Comparison of ENCODE assay signal across 10 mouse cellular contexts in genomic region chr2:58992431-58993191, GRCm38 (mm10).
DNase-seq lines count a peak whose midpoint lies in the region; ATAC-seq and TF ChIP-seq lines count a peak whose summit lies in the region.
"Had no signal": no experiment of that assay in that cellular context is flagged by ENCODE, and none has a peak within 500 bp of the region (broad histone marks: within the 10 kb centered on the region; RNA-seq: fewer than 3 reads in every experiment).

No protein-coding gene starts in this region.

- DNase-seq in cerebellum, postnatal 10 days: peak; percentile 25 to 40
- DNase-seq in cerebellum, adult 9-11 months: no peak
- DNase-seq in lung, embryonic 14.5 days: peak; percentile 70
- no peak for DNase-seq in lung, postnatal 14 days
- DNase-seq in ovary, postnatal 36 days (ENCODE audit: low spot score): peak; percentile 9
- no peak for DNase-seq in forebrain, postnatal 0 days
- no peak for DNase-seq in thymus, postnatal 4 days

- no peak overlapping the region for H3K9ac ChIP-seq in lung, embryonic 14.5 days
- no peak overlapping the region for H3K9ac ChIP-seq in kidney, embryonic 16.5 days (replicated peaks; ENCODE audit: low read length)
- no peak overlapping the region for H3K9ac ChIP-seq in forebrain, postnatal 0 days

- no peak for TF ChIP-seq CTCF in lung, embryonic 14.5 days (IDR thresholded peaks at IDR 0.05; ENCODE audit: low read depth)
- TF ChIP-seq CTCF in forebrain, postnatal 0 days (IDR thresholded peaks at IDR 0.05; ENCODE audit: low read depth): no peak

- H3K4me3 ChIP-seq in lung, embryonic 14.5 days (ENCODE audit: low read depth, low read length): no peak overlapping the region
- H3K4me3 ChIP-seq in kidney, embryonic 16.5 days (ENCODE audit: low read length): no peak overlapping the region
- H3K4me3 ChIP-seq in forebrain, postnatal 0 days (ENCODE audit: low read depth, low read length): no peak overlapping the region

- no peaks in the 10 kb centered on the region for H3K27me3 ChIP-seq in lung, embryonic 14.5 days (ENCODE audit: insufficient read depth, low read length)
- no peaks in the 10 kb centered on the region for H3K27me3 ChIP-seq in kidney, embryonic 16.5 days (ENCODE audit: insufficient read depth, low read length)
- no peaks in the 10 kb centered on the region for H3K27me3 ChIP-seq in forebrain, postnatal 0 days (ENCODE audit: insufficient read depth, low read length)

- no peaks in the 10 kb centered on the region for H3K36me3 ChIP-seq in lung, embryonic 14.5 days (ENCODE audit: insufficient read depth)
- H3K36me3 ChIP-seq in kidney, embryonic 16.5 days (ENCODE audit: insufficient read depth, low read length): no peaks in the 10 kb centered on the region
- no peaks in the 10 kb centered on the region for H3K36me3 ChIP-seq in forebrain, postnatal 0 days (ENCODE audit: insufficient read depth)

- no peak overlapping the region for H3K4me2 ChIP-seq in lung, embryonic 14.5 days
- H3K4me2 ChIP-seq in kidney, embryonic 16.5 days (replicated peaks; ENCODE audit: low read depth, low read length): no peak overlapping the region
- no peak overlapping the region for H3K4me2 ChIP-seq in forebrain, postnatal 0 days (ENCODE audit: low read depth)

- WGBS in lung, embryonic 14.5 days: 57% methylated on average over 14 of the region's 14 CpGs
- WGBS in kidney, embryonic 16.5 days: 56% methylated on average over 14 of the region's 14 CpGs
- 75% methylated on average over 14 of the region's 14 CpGs for WGBS in forebrain, postnatal 0 days

- no peaks in the 10 kb centered on the region for H3K9me3 ChIP-seq in lung, embryonic 14.5 days (ENCODE audit: low read depth, low read length)
- H3K9me3 ChIP-seq in kidney, embryonic 16.5 days (ENCODE audit: low read length): no peaks in the 10 kb centered on the region
- H3K9me3 ChIP-seq in forebrain, postnatal 0 days (ENCODE audit: low read length): no peaks in the 10 kb centered on the region

- ATAC-seq in lung, embryonic 14.5 days (ENCODE audit: insufficient read depth): no peak
- peak; percentile 83 for ATAC-seq in kidney, embryonic 16.5 days (ENCODE audit: low FRiP score, low TSS enrichment)
- no peak for ATAC-seq in forebrain, postnatal 0 days
- ATAC-seq: forebrain, embryonic 16.5 days had no signal

- H3K27ac ChIP-seq in lung, embryonic 14.5 days (ENCODE audit: low read depth): peak overlapping the region; percentile 31; the same call in 1 of the 2 replicates
- peak overlapping the region; percentile 49 for H3K27ac ChIP-seq in kidney, embryonic 16.5 days (ENCODE audit: low read length)
- H3K27ac ChIP-seq in forebrain, postnatal 0 days (ENCODE audit: low read depth, low read length): no peak overlapping the region
- H3K27ac ChIP-seq: macrophage had no signal

- H3K4me1 ChIP-seq in lung, embryonic 14.5 days (ENCODE audit: insufficient read depth): no peaks in the 10 kb centered on the region
- H3K4me1 ChIP-seq in kidney, embryonic 16.5 days (ENCODE audit: insufficient read depth, low read length): no peaks in the 10 kb centered on the region
- H3K4me1 ChIP-seq in forebrain, postnatal 0 days (ENCODE audit: insufficient read depth): no peaks in the 10 kb centered on the region

Comparison
In these comparisons a context has a peak if more than half of its experiments do, and no peak if none do; other contexts are left out.
1. DNase-seq: peak in cerebellum, postnatal 10 days (2 of 2), lung, embryonic 14.5 days (single experiment) and ovary, postnatal 36 days (single experiment); none in cerebellum, adult 9-11 months (single experiment), lung, postnatal 14 days (single experiment), forebrain, postnatal 0 days (single experiment) and thymus, postnatal 4 days (single experiment).